Mouse (Mus musculus): Measurements from ENCODE around the gene Mdfi.

Mdfi gene

DNA sequence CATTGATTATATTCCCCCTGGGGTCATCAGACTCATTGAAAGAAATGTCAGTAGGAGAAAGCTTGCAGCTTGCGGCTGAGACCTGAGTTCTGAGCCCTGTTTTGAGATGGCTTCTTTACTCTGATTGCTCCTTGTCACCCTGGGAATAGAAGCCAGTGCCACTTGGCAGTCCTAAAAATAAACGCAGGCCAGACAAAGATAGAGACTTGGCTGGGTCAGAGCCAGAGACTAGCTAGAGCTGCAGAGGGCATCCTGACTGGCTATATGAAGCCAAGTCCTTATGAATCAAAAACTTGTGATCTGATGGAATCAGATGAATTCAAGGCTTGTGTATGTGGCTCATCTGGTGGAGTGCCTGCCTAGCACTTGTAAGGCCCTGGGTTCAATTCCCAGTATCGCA is 15.5 kb upstream of the Mdfi start:
- no peak for DNase-seq (ENCODE audit: inconsistent age in 2 of 2, low spot score in 1 of 2)

DNA sequence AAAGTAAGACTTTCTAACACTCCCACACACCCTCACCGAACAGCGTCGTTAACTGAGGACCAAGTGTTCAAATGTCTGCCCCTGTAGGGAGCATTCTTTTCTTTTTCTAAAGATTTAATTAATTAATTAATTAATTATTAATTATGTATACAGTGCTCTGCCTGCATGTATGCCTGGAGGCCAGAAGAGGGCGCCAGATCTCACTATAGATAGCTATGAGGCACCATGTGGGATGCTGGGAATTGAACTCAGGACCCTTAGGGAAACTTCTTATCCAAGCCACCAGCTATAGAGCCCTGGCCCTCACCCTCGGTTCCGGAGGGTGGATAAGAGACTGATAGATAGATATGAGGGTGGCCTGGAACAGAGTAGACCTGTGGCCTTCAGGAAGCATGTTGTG is 13.5 kb upstream of the Mdfi start:
- DNase-seq (ENCODE audit: inconsistent age in 2 of 2, low spot score in 1 of 2) = no peak

- DNase-seq (ENCODE audit: inconsistent age in 2 of 2, low spot score in 1 of 2) = peak in 1 of 2 experiments; percentile 58
These were observed 11.1 kb upstream of the Mdfi start for GRCm38 (mm10) chr17:47845609-47846008.

- DNase-seq (ENCODE audit: inconsistent age in 2 of 2, low spot score in 1 of 2) = no peak
These were observed 9.0 kb upstream of the Mdfi start for GRCm38 (mm10) chr17:47843465-47843864.

DNA sequence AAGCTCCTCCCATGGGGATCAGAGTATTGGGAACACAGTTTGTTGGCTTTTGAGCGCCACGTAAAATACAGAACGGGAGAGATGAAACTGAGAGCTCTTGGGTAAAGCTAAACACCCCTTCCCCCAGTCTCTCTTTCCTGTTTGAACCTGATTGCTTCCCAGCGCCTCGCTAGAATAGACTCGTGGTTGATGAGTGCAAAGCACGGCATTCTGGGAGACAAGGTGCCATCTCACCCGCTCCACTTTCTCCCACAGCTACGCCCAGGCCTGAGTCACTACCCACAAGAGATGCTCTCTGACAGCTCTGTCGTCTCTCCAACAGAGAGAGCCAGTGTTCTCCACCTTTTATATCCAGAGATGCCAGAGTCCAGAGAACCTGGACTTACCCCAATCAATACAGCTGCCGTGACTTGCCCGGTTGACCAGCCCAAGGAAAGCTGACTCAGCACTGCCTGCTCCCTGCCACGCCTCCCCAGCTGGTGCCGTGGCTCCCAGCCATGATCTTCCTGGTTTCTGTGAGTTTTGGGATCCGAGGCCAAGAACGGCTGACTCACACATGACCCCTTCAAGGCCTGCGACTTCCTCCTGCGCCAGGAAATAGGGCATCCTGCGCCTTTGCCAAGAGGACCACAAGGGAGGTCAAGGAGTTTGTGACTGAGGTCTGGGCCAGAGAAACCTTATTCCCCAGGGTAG is 7.6 kb upstream of the Mdfi start:
- peak; percentile 95 to 98 for DNase-seq (ENCODE audit: inconsistent age in 2 of 2, low spot score in 1 of 2)

DNA sequence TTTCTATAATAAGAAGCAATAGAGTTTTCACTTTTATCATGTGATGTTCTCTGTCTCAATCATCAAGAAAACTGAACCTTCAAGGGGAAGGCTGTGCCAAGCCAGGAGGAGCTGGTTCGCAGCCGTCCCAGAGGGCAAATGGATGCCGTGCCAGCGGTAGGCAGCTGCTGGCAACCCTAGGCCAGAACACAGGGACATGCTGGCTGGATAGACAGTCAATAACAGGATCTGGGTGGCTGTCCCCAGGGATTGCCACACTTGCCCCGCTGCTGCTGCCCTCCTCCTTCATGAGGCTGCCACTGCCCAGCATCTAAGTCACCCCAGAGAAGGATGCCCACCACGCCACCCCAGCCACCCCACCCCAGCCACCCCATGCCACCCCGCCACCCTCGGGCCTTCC is 7.0 kb upstream of the Mdfi start:
- DNase-seq (ENCODE audit: inconsistent age in 2 of 2, low spot score in 1 of 2) = peak in 1 of 2 experiments; percentile 45

DNA sequence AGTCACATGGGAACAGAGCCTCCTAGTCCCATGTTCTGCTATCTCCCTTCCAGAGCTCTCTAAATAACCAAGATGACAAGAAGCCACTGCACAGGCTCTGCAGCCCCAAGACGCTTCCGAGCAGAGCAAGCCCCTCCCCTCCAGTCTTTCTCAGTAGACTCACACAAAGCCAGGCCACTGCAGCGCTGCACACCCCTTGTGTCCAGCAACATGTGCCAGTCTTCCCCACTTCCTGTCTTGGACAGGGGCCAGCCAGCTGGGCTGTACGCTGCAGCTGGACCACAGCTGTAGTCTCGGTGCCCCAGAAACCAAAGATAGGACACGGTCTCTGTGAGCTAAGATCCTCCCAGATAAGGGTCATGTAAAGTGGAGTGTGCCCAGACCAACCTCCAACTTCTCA is 3.3 kb upstream of the Mdfi start:
- no peak for DNase-seq (ENCODE audit: inconsistent age in 2 of 2, low spot score in 1 of 2)

DNA sequence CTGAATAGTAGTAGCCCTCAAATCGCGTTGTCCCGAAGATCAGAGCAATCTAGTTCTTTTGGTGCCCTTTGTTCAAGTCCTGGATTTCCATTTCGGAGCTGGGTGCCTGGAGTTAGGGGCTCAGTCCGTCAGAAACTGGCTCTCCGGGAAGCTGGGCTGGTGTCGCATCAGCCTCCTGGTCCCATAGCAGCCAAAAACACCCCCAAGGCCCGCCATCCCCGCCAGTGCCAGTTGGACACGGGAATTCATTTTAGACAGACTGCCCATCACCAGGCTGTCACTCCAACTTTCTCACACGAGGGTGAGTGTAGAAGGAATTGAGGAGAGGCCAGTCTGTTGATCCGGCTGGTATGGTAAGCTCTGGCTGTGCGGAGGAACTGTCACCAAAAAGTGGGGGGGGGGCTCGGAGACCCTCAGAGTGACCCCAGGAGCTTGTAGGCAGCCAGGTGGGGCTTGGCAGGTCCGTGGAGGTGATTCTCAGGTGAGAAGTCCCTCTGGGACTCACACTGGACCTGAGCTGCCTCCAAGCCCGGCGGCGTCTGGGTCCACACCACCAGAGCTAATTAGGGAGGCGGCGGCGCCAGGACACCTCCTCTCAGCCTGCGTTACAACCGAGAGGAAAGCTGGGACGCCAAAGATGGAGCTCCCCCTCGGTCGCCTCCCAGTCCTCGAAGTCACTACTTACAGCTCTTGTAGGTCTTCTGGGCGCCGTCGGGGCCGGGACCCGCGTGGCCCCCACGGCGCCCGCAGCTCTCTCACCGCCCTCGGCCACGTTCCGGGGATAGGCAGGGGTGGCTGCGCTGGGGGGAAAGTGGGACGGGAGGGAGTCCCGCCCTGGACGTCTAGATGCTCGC is 636 bp downstream of the Mdfi start:
- peak in 1 of 2 experiments; percentile 43 for DNase-seq (ENCODE audit: inconsistent age in 2 of 2, low spot score in 1 of 2)

DNA sequence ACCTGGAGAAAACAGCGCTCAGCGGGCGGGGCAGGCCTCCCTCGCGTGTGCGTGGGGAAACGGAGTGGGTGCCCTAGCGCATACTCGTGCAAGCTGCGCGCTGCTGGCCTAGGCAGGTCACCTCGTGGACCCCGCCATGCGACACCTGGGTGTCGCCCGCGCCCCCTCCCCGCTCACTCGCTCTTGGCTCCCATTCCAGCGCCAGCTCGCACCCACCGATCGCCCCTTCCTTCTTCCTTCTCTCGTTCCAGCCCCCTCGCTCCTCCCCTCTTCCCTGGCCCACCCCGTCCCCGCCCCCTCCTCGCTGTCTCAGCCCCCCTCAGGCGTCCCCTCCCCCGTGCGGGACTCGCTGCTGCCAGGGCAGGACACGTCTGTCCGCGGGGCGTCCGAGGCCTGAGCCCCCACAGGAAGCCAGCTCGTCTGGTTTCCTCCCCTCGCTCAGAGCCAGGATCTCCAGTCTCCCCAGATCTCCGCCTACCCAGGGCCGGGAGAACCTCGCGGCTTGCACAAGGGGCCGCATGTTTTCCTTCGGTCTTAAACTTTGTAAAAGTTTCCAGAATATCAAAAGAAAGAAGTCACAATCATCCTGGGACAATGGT is 1.4 kb downstream of the Mdfi start:
- DNase-seq (ENCODE audit: inconsistent age in 2 of 2, low spot score in 1 of 2) = peak; percentile 41 to 60

DNA sequence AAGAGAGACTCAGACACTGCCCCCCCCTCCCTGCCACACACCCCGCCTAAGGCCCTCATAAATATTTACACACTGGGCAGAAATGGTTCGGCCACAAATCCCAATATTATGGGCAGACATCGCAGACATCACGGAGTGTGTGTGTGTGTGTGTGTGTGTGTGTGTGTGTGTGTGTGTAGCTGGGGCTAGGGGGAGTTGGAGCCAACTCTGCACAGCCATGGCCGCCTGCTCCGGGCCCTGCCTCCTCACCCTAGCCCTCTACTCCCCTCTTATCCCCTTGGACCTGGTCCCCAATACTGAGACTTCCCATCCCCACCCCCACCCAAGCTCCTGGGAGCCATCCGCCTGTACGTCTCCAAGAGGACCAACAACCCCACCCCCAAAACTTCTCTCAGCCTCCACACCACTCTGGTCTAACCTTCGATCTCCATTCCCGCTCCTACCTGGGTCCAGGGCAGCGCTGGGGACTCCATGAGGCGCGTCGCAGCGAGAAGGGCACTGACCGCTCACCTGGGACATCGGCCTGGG is 1.9 kb downstream of the Mdfi start:
- no peak for DNase-seq (ENCODE audit: inconsistent age in 2 of 2, low spot score in 1 of 2)

DNA sequence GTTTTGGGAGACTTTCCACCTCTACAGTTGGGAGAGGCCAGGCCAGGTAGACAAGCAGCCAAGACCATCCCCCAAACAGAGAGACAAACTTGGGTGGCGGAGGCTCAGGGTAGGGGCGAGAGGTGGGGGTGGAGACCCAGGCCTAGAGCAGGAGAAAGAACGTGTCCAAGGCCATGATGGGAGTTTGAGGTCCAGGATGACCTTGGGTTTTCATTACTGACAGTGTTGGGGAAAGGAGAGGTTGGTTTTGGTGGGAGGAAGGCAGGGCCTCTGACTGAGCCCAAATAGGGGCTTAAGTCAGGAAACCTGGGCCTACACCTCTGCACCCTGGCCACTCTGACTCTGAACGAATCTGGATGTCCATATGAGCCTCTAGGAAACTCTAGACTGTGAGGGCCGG is 2.7 kb downstream of the Mdfi start:
- DNase-seq (ENCODE audit: inconsistent age in 2 of 2, low spot score in 1 of 2) = no peak

DNA sequence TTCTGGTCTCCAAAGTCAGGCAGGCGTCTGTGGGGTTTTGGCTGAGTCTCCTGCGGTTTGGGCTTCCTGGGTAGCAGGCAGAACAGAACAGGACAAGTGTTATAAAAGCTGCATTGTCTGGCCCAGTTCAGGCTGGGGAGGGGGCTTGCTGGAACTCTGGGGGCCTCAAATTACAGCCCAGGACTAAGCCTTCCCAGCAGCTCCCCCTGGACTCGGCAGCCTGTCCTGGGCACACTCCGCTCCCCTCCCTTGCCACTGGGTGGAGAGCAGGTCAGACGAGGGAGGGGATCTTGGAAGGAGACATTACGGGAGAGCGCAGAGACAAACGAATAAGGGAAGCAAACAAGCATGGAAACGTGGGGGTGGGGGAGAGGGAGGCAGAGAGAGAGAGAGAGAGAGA is 3.3 kb downstream of the Mdfi start:
- no peak for DNase-seq (ENCODE audit: inconsistent age in 2 of 2, low spot score in 1 of 2)

DNA sequence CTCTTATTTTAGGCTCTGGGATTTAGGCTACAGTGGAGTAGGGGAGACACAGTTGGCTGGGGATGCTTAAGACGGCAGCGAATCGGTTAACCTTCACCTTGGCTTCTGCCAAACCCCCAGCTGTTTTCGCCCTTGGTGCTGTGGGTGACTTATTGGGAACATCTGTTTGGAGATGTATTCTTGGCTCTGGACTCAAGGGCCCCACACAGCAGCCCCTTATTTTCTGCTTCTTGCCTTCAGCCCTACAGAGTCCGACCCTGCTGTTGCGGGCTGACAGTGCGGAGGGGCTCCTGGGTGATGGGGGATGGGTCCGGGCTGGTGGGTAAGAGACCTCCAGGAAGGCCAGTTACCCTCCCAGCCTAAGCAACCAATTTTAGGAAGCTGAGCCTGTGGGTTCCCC is 13.2 kb downstream of the Mdfi start:
- DNase-seq (ENCODE audit: inconsistent age in 2 of 2, low spot score in 1 of 2) = no peak

- no peak for DNase-seq (ENCODE audit: inconsistent age in 2 of 2, low spot score in 1 of 2)
These were observed 16.3 kb downstream of the Mdfi start for GRCm38 (mm10) chr17:47818038-47818725.

DNA sequence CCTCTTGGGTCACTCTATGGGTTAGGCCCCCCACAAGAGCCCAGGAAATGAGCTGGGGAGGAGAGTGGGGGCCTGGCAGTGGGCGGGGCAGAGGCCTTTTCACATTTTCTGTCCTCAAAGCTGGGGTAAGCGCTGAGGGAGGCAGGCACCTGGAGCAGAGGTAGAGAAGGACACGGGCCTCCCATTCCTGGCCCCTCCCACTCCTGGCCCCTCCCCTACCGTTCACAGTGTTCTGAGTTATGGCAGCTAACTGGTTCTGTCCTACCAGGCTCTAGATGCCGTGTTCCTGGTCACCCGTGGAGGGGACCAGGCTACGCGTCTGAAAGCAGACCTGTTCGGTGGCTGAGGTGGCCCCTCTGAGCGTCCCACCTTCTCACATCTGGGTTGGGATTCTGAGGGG is 19.0 kb downstream of the Mdfi start:
- no peak for DNase-seq (ENCODE audit: inconsistent age in 2 of 2, low spot score in 1 of 2)

- no peak for DNase-seq (ENCODE audit: inconsistent age in 2 of 2, low spot score in 1 of 2)
These were observed 20.0 kb downstream of the Mdfi start for GRCm38 (mm10) chr17:47814496-47814895.

GRCm38 (mm10) chr17:47813616-47814015 is 20.9 kb downstream of the Mdfi start:
- no peak for DNase-seq (ENCODE audit: inconsistent age in 2 of 2, low spot score in 1 of 2)

DNA sequence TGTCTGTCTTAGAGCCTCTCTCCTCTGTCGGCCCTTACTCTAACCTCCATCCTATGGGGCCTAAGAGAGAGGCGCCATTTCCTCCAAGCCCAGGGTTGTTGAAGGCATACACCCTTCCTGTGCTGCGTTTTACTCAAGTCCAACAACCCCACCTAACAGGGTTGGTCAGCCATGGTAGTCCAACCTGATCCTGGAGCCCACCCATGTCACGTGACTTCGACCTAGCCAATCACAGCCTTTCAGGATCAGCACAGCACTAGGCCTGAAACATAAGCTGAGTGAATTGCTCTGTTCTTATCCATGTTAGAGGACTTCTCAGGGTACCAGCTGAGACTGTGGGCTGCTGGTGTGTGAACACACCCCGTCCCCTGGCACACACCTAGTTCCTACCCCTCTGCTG is 22.3 kb downstream of the Mdfi start:
- no peak for DNase-seq (ENCODE audit: inconsistent age in 2 of 2, low spot score in 1 of 2)

DNA sequence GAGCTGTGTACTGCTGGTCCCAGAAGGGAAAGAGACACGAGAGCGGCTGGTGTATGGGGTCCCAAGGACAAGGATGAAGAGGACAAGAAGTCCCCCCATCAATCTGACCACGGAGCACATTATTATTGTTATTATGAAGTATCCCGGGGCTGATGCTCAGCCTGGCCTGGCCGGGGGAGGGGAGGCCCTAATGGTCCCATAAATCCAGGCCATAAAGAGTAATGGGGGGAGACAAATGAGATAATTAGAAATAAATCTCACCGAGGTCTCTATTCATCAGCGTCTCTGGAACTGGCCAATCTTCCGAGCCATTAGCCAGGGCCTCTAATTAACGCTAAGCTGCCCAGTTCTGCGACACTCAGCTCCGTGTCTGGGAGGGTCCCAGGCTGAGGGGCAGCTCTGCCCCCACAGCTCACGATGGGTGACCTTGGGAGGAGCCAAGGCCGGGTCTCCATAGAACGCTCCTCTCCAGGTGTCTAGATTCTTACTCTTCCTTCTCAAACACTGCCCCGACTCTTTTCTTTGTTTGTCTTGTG is 23.2 kb downstream of the Mdfi start:
- DNase-seq (ENCODE audit: inconsistent age in 2 of 2, low spot score in 1 of 2) = no peak

- no peak for DNase-seq (ENCODE audit: inconsistent age in 2 of 2, low spot score in 1 of 2)
These were observed 28.3 kb downstream of the Mdfi start for GRCm38 (mm10) chr17:47806230-47806629.

All from adrenal gland, adult (tissue).